Mouse (Mus musculus): Measurements from ENCODE around the gene Sez6l2. TPM values are rescaled to one million over a fixed set of nuclear protein-coding genes. Genes with fewer than 3 reads are reported as not detected.
A peak's percentile ranks its signal among the peaks of the same experiment; 100 is the strongest.

The Sez6l2 gene
- polyA plus RNA-seq, 1 experiment from 2014 or later, result 13.8 TPM

- Histone ChIP-seq H3K4me3 (no peak overlapping the region), H3K9ac (replicated peaks) (no peak overlapping the region), H3K27me3 (peaks cover 34% of the 10 kb centered on the region), H3K9me3 (no peaks in the 10 kb centered on the region), H3K4me1 (no peaks in the 10 kb centered on the region), H3K27ac (replicated peaks) (no peak overlapping the region), H3K4me2 (replicated peaks) (peak overlapping the region; percentile 0; the same call in 1 of the 2 replicates), H3K36me3 (peaks cover 30% of the 10 kb centered on the region)
- no peak for ATAC-seq (ENCODE audit: low FRiP score, low read depth)
- 30% methylated on average over 19 of the region's 19 CpGs for WGBS
Measured at GRCm38 (mm10) chr7:126963548-126964286, 13.4 kb downstream of the Sez6l2 start.

DNA sequence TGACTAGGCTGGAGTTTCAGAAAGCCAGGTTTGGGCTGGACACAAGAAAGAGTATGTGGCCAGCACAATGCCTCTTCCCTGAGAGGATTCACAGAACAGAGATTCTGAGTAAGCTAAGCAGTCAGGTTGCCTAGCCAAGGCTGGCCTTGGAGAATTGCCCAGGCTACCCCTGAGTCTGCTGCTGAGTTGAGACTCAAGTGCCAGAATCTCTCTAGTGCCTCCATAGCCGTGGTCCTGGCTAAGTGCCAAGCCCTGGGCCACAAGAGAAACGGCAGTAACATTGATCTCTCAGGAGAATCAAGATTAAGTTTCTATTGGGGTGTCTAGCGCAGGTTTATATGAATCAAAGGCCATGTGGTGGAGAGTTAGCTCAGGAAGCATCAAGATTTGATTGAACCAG, 15.2 kb downstream of the Sez6l2 start:
- no peak overlapping the region for H3K4me3 ChIP-seq
- no peaks in the 10 kb centered on the region for H3K4me1 ChIP-seq
- H3K9me3 ChIP-seq, result no peaks in the 10 kb centered on the region
- H3K9ac ChIP-seq (replicated peaks), result no peak overlapping the region
- H3K27ac ChIP-seq (replicated peaks), result no peak overlapping the region
- H3K27me3 ChIP-seq, result peaks cover 34% of the 10 kb centered on the region
- ATAC-seq (ENCODE audit: low FRiP score, low read depth), result no peak
- peaks cover 25% of the 10 kb centered on the region for H3K36me3 ChIP-seq
- 73% methylated on average over 3 of the region's 3 CpGs for WGBS
- no peak overlapping the region for H3K4me2 ChIP-seq (replicated peaks)

DNA sequence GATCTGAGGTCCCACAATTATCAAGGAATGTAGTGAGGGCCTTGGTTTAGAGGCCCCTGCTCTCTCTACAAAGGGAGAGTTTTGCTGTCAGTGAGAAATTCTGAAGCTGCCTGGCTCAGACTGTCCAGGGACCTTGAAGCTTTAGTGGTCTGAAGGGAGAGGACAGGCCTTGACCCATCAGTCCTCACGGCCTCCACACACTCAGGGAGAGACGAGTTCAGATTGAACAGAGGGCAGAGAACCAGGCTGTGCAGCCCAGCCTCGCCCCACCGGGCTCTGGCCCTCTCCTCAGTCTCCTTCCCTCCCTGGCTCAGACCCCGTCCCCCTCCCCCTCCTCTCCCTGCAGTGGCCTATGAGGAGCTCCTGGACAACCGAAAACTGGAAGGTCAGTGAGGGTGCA, 17.0 kb downstream of the Sez6l2 start:
- H3K4me1 ChIP-seq, result no peaks in the 10 kb centered on the region
- H3K36me3 ChIP-seq, result peaks cover 21% of the 10 kb centered on the region; the same call in 1 of the 2 replicates
- 70% methylated on average over 6 of the region's 6 CpGs for WGBS
- H3K27me3 ChIP-seq, result peaks cover 20% of the 10 kb centered on the region
- ATAC-seq (ENCODE audit: low FRiP score, low read depth), result no peak
- H3K9me3 ChIP-seq, result no peaks in the 10 kb centered on the region
- no peak overlapping the region for H3K4me2 ChIP-seq (replicated peaks)
- no peak overlapping the region for H3K4me3 ChIP-seq
- no peak overlapping the region for H3K27ac ChIP-seq (replicated peaks)
- H3K9ac ChIP-seq (replicated peaks), result no peak overlapping the region

DNA sequence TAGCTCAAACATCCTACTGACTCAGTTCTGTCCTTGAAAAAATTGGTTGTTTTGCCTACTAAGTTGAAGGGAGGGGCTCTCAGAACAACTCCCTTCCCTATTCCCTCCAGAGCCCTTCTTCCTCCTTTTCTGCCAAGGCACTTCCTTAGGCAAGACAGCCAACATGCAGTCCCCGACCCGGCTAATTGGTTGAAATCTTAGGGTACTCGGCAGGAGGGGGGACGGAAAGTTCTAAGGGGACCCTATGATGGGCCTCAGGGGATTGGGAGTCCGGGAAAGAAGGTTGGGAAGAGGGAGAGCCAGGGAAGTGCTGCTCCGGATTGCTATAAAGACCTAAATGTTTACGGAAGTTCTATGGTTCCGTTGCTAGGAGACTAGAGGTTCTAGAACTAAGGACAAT, 25.1 kb downstream of the Sez6l2 start:
- Histone ChIP-seq H3K27ac (replicated peaks) (0 out of 2 replicates have a peak overlapping the region, but pooled peaks have one; percentile 96), H3K9ac (replicated peaks) (no peak overlapping the region), H3K4me1 (peaks cover 7% of the 10 kb centered on the region), H3K4me3 (peak overlapping the region; percentile 97), H3K27me3 (no peaks in the 10 kb centered on the region; the same call in 1 of the 2 replicates), H3K9me3 (no peaks in the 10 kb centered on the region), H3K4me2 (replicated peaks) (peak overlapping the region; percentile 88), H3K36me3 (peaks cover 36% of the 10 kb centered on the region)
- WGBS, result 18% methylated on average over 8 of the region's 8 CpGs
- peak; percentile 57 for ATAC-seq (ENCODE audit: low FRiP score, low read depth)

DNA sequence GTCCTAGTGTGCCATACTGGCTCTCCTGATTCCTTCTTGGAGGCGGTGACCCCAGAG, 25.4 kb downstream of the Sez6l2 start, which contains the start of gene Cdipt:
TSS of gene Cdipt (plus strand) at position 22 of the 57 bp plus-strand sequence.
- Histone ChIP-seq H3K27me3 (no peaks in the 10 kb centered on the region; the same call in 1 of the 2 replicates), H3K9me3 (no peaks in the 10 kb centered on the region), H3K4me1 (peaks cover 7% of the 10 kb centered on the region), H3K36me3 (peaks cover 37% of the 10 kb centered on the region), H3K4me2 (replicated peaks) (peak within 1 kb of the TSS; percentile 88), H3K27ac (replicated peaks) (peak within 1 kb of the TSS; percentile 96), H3K9ac (replicated peaks) (peak within 1 kb of the TSS; percentile 97), H3K4me3 (peak within 1 kb of the TSS; percentile 97)
- WGBS, result 0% methylated on average over 1 of the region's 1 CpGs
- ATAC-seq (ENCODE audit: low FRiP score, low read depth), result no peak

DNA sequence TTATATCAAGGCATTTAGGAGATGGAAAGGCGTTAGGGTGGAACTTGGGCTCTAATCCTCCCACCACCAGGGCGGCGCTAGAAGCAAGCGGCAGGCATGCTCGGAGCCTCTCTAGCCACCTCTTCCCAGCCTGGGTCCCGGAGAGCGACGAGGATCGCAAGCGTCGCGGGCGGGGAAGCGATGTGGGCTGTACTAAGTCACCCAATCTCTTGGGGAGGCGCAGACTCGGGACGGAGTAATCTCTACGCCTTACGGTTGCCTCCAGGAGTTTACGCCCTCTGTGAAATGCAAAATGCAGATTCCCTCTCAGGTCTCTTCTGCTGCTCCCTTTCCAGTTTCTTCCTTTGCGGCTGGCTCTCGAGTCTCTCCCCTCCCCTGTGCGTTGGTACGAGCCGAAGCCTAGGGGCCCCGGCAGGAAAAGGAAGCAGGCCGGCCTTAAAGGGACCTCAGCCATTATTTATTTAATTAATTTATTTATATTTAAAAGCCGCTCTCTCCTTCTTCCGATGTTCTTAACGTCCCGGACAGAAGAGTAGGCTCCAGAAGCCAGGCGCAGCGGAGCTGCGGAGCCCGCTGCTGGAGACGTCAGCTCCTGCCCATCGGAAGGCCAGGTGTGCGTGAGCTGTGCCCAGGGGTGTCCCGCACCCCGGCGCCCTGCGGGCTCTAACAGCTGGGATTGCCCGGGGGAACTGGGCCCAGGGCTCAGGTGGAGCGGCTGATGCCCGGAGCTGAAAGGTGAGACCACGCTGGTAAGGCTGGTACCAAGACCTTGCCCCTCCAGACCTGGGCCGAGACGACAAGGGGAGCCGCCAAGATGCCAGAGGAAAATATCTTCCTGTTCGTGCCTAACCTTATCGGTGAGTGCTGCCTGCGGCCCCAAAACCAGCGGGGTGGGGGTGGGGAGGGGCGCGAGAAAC, 25.8 kb downstream of the Sez6l2 start, which contains the start of gene Cdiptos:
TSS of gene Cdiptos (minus strand) at position 149 of the 917 bp plus-strand sequence.
- peak within 1 kb of the TSS; percentile 96 for H3K27ac ChIP-seq (replicated peaks)
- no peaks in the 10 kb centered on the region; the same call in 1 of the 2 replicates for H3K27me3 ChIP-seq
- peak within 1 kb of the TSS; percentile 88 for H3K4me2 ChIP-seq (replicated peaks)
- H3K4me1 ChIP-seq, result peaks cover 7% of the 10 kb centered on the region
- H3K4me3 ChIP-seq, result peak within 1 kb of the TSS; percentile 97
- WGBS, result under 1% methylated on average over 55 of the region's 55 CpGs
- peaks cover 35% of the 10 kb centered on the region for H3K36me3 ChIP-seq
- peak within 1 kb of the TSS; percentile 97 for H3K9ac ChIP-seq (replicated peaks)
- peak; percentile 95 for ATAC-seq (ENCODE audit: low FRiP score, low read depth)
- no peaks in the 10 kb centered on the region for H3K9me3 ChIP-seq

DNA sequence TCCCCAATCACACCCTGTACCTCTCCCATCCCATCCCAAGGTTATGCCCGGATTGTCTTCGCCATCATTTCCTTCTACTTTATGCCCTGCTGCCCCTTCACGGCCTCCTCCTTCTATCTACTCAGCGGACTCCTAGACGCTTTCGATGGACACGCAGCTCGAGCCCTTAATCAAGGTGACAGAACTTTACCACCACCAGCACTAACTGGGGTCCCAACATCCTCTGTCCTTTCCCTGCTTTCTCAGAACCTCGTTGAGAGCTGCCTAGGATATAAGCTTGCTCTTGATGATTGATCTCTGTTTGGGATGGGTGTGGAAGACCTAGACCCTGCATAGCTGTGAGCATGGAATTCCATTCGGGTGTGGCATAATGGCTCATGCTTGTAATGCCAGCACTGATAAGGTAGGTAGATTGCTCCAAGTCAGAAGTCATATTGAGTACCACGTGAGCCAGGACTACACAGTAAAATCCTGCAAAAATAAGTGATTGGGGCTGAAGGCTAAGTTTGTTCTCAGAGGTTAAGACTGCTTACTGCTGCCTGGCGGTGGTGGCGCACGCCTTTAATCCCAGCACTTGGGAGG, 26.6 kb downstream of the Sez6l2 start:
- peak overlapping the region; percentile 97 for H3K4me3 ChIP-seq
- ATAC-seq (ENCODE audit: low FRiP score, low read depth), result no peak
- H3K27ac ChIP-seq (replicated peaks), result peak overlapping the region; percentile 96; the same call in 1 of the 2 replicates
- no peaks in the 10 kb centered on the region for H3K9me3 ChIP-seq
- H3K9ac ChIP-seq (replicated peaks), result peak overlapping the region; percentile 97
- peak overlapping the region; percentile 88 for H3K4me2 ChIP-seq (replicated peaks)
- WGBS, result 29% methylated on average over 14 of the region's 14 CpGs
- peaks cover 7% of the 10 kb centered on the region for H3K4me1 ChIP-seq
- peaks cover 36% of the 10 kb centered on the region for H3K36me3 ChIP-seq
- no peaks in the 10 kb centered on the region; the same call in 1 of the 2 replicates for H3K27me3 ChIP-seq

- Histone ChIP-seq H3K4me2 (replicated peaks) (no peak overlapping the region), H3K4me3 (no peak overlapping the region), H3K9me3 (no peaks in the 10 kb centered on the region), H3K36me3 (peaks cover 33% of the 10 kb centered on the region), H3K27ac (replicated peaks) (no peak overlapping the region), H3K27me3 (no peaks in the 10 kb centered on the region), H3K9ac (replicated peaks) (no peak overlapping the region), H3K4me1 (peaks cover 7% of the 10 kb centered on the region)
- WGBS, result 95% methylated on average over 6 of the region's 6 CpGs
- no peak for ATAC-seq (ENCODE audit: low FRiP score, low read depth)
Measured at GRCm38 (mm10) chr7:126978841-126979240, 28.5 kb downstream of the Sez6l2 start.

DNA sequence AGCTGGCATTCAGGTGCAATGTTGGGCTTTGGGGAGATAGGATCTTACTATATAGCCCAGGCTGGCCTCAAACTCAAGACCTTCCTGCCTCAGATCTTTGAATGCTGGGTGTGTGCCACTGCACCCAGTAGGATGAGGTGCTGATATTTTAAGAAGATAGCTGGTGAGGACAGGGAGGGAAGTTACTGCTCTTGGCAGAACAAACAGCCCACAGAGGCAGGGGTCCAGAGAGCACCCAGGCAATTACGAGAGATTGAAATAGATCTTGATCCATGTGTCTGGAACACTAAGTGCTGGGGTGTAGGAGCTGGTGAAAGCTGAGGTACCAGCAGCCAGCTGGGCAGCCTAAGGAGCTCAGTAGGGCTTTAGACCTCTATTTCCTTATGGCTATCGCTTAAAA, 31.2 kb downstream of the Sez6l2 start:
- no peak for ATAC-seq (ENCODE audit: low FRiP score, low read depth)
- Histone ChIP-seq H3K36me3 (peaks cover 33% of the 10 kb centered on the region), H3K27me3 (no peaks in the 10 kb centered on the region), H3K27ac (replicated peaks) (no peak overlapping the region), H3K4me1 (peaks cover 7% of the 10 kb centered on the region), H3K4me3 (no peak overlapping the region), H3K9me3 (no peaks in the 10 kb centered on the region), H3K9ac (replicated peaks) (no peak overlapping the region), H3K4me2 (replicated peaks) (no peak overlapping the region)
- 92% methylated on average over 2 of the region's 2 CpGs for WGBS

DNA sequence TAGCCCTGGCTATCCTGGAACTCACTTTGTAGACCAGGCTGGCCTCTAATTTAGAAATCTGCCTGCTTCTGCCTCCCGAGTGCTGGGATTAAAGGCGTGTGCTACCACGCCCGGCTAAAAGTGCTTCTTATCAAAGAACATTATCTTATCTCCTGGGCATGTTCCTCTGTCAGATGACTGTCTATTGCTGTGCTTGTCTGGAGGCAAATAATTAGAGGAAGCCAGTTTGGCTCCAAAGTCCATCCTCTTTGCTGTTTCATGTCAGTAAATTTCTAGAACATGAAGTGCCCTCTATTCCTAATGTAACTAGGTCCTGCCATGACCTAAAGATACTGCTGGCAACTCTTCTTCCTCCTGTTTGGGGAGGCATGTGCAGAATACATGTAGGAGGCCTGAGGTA, 31.7 kb downstream of the Sez6l2 start:
- ATAC-seq (ENCODE audit: low FRiP score, low read depth), result no peak
- H3K27me3 ChIP-seq, result no peaks in the 10 kb centered on the region
- no peak overlapping the region for H3K4me3 ChIP-seq
- H3K27ac ChIP-seq (replicated peaks), result no peak overlapping the region
- peaks cover 33% of the 10 kb centered on the region for H3K36me3 ChIP-seq
- H3K4me2 ChIP-seq (replicated peaks), result no peak overlapping the region
- H3K4me1 ChIP-seq, result peaks cover 4% of the 10 kb centered on the region
- no peaks in the 10 kb centered on the region for H3K9me3 ChIP-seq
- no peak overlapping the region for H3K9ac ChIP-seq (replicated peaks)
- WGBS, result 93% methylated on average over 4 of the region's 4 CpGs

- Histone ChIP-seq H3K9ac (replicated peaks) (no peak overlapping the region), H3K4me3 (no peak overlapping the region), H3K4me2 (replicated peaks) (no peak overlapping the region), H3K27ac (replicated peaks) (no peak overlapping the region), H3K9me3 (no peaks in the 10 kb centered on the region), H3K4me1 (no peaks in the 10 kb centered on the region), H3K27me3 (no peaks in the 10 kb centered on the region), H3K36me3 (peaks cover 31% of the 10 kb centered on the region)
- no peak for ATAC-seq (ENCODE audit: low FRiP score, low read depth)
- WGBS, result 87% methylated on average over 7 of the region's 7 CpGs
Measured at GRCm38 (mm10) chr7:126983113-126983512, 32.8 kb downstream of the Sez6l2 start.

Data from midbrain, embryonic 12.5 days (tissue).